Mouse (Mus musculus): ENCODE data around the gene Mark3.

GRCm38 (mm10) chr12:111677421-111677820, 103.1 kb downstream of the Mark3 start:
- TF ChIP-seq CTCF (IDR thresholded peaks at IDR 0.05; ENCODE audit: low read depth, low read length) (no peak), TAL1 (conservative IDR thresholded peaks at IDR 0.05; ENCODE audit: low read depth, low read length) (no peak), POLR2AphosphoS5 (IDR thresholded peaks at IDR 0.05; ENCODE audit: insufficient replicate concordance, low read depth, low read length) (no peak)
